Mouse (Mus musculus) liver, adult 2 months (tissue): ENCODE measurements around the gene Cltc. TPM values are rescaled to one million over a fixed set of nuclear protein-coding genes. Genes with fewer than 3 reads are reported as not detected.
"Not testable (repeated sequence)": the region's sequence is repeated elsewhere in the genome, so short reads cannot be mapped to it uniquely, and the experiment has no call there.

Experiments
- DNase-seq: peaks from one replicate; pipeline ENCODE4 v3.0.0-alpha.2; 2011; ENCODE audit warnings: low read depth, low spot score; ENCODE audit errors: extremely low read depth
- H3K27ac ChIP-seq: fragments of 200-500 bp; replicated peaks from 2 replicates; pipeline ENCODE4 v1.5.1; 2012; ENCODE audit warnings: low read depth, mild to moderate bottlenecking, control low read depth, inconsistent platforms, low read length; ENCODE audit not compliant: insufficient read depth
- H3K27me3 ChIP-seq: fragments of 200-500 bp; 2 replicates; pipeline ENCODE4 v1.6.1; 2012; ENCODE audit warnings: mild to moderate bottlenecking, moderate library complexity, low read length, inconsistent platforms; ENCODE audit not compliant: control insufficient read depth, insufficient read depth
- H3K36me3 ChIP-seq: fragments of 200-500 bp; 2 replicates; pipeline ENCODE4 v1.6.1; 2012; ENCODE audit warnings: low read length, inconsistent platforms; ENCODE audit not compliant: control insufficient read depth, insufficient read depth
- H3K4me1 ChIP-seq: fragments of 200-500 bp; 2 replicates; pipeline ENCODE4 v1.6.1; 2011; ENCODE audit warnings: low read length; ENCODE audit not compliant: control insufficient read depth, insufficient read depth
- H3K4me3 ChIP-seq: fragments of 200-500 bp; 2 replicates; pipeline ENCODE4 v1.5.1; 2011; ENCODE audit warnings: low read depth, mild to moderate bottlenecking, control low read depth, low read length, moderate library complexity; ENCODE audit not compliant: insufficient read depth
- H3K79me2 ChIP-seq: fragments of 200-500 bp; 2 replicates; pipeline ENCODE4 v1.6.1; 2012; ENCODE audit warnings: inconsistent platforms, mild to moderate bottlenecking, low read length, moderate library complexity; ENCODE audit not compliant: control insufficient read depth, insufficient read depth
- H3K9ac ChIP-seq: fragments of 200-500 bp; 2 replicates; pipeline ENCODE4 v1.6.1; 2012; ENCODE audit warnings: low read depth, mild to moderate bottlenecking, control low read depth, inconsistent platforms, low read length
- CTCF ChIP-seq: fragments of 200-500 bp; IDR thresholded peaks from 2 replicates; pipeline ENCODE4 v1.5.1; 2011; ENCODE audit warnings: low read depth, low read length, control low read depth
- POLR2A ChIP-seq: fragments of 200-500 bp; IDR thresholded peaks from 2 replicates; pipeline ENCODE4 v1.6.1; 2011; ENCODE audit warnings: low read length, control low read depth; ENCODE audit not compliant: insufficient read depth; ENCODE audit errors: extremely low read depth
- WGBS: fragments of 180-500 bp; shearing (Covaris S2); methylation state at CpG from one replicate; pipeline ENCODE4 v1.1.7; 2018; 5-methylcytosine and 5-hydroxymethylcytosine counted together
- polyA plus RNA-seq: library from polyadenylated mRNA; depleted of rRNA; stranded (reverse); fragments of >200 nt; gene quantifications from 2 replicates; pipeline ENCODE4 v1.2.3, GENCODE M21; 2012
- total RNA-seq: library from RNA; depleted of rRNA; stranded (reverse); fragments of >200 nt; gene quantifications from 2 replicates; pipeline ENCODE4 v1.2.3, GENCODE M21; 2014

Gene Cltc
- total and polyA plus RNA-seq, 2 experiments = 49.9 to 191 TPM

DNA sequence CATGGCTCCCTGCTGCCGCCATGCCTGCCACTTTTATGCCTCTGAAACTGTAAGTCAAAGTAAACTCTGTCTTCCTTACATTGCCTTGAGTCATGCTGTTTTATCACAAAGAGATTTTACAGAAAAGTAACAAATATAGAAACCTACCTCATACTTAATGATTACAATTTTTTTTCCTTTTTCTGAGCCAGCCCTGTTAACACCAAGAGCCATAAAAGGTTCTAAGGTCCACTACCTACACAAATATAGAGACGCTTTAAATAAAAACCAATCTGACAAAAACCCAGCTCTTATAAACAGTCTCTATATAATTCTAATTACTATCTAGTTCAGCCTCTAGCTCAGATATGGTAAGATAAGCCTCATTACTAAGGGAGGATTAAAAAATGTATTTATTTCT lies 7.1 kb upstream of the Cltc start:
- Histone ChIP-seq H3K27ac (no peak overlapping the region), H3K79me2 (no peaks in the 10 kb centered on the region), H3K36me3 (peaks cover 3% of the 10 kb centered on the region), H3K27me3 (no peaks in the 10 kb centered on the region), H3K9ac (no peak overlapping the region), H3K4me1 (no peaks in the 10 kb centered on the region), H3K4me3 (no peak overlapping the region)
- DNase-seq = no peak
- no peak for TF ChIP-seq CTCF
- TF ChIP-seq POLR2A = no peak
- 97% methylated on average over 2 of the region's 2 CpGs for WGBS

DNA sequence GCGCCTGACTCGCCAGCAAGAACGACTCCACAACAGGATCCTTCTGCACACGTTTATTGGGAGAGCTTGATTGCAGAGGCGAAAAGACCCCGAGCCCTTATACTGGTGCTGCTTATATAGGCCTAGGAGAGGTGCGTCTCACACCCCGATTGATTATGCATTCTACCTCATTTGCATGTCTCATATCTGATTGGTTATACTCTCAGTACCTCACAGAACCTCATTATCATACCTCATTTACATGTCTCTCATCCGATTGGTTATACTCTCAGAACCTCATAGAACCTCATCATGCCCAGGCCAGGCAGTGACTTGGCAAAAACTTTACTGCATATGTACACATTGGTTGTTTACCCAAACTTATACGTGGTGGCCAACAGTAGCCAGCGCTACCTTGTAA lies 5.8 kb upstream of the Cltc start:
- H3K27ac ChIP-seq, H3K4me3 ChIP-seq, H3K4me1 ChIP-seq, DNase-seq, H3K27me3 ChIP-seq, H3K79me2 ChIP-seq, H3K36me3 ChIP-seq, H3K9ac ChIP-seq: not testable (repeated sequence)
- 95% methylated on average over 11 of the region's 11 CpGs for WGBS

DNA sequence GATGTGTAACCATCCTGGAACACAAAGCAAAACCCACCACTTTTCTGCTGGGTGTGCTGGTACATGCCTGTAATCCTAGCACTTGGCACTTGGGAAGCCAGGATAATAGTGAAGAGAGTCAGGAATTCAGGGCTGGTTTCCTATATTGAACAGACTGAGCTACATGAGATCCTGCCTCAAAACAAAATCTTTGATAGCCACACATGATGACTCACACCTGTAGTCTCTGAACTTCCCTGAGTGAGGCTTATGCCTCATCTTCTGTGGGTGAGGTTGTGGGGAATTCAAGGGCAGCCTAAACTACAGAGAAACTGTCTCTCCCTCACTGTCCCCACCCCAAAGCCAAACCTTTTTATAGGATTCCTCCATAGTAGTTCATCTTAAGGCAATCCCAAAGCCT lies 3.0 kb upstream of the Cltc start:
- Histone ChIP-seq H3K79me2 (peaks cover 9% of the 10 kb centered on the region; the same call in 1 of the 2 replicates), H3K9ac (no peak overlapping the region), H3K27me3 (no peaks in the 10 kb centered on the region), H3K4me3 (no peak overlapping the region), H3K36me3 (no peaks in the 10 kb centered on the region), H3K27ac (no peak overlapping the region), H3K4me1 (no peaks in the 10 kb centered on the region; the same call in 1 of the 2 replicates)
- TF ChIP-seq CTCF (no peak), POLR2A (no peak)
- DNase-seq = no peak

DNA sequence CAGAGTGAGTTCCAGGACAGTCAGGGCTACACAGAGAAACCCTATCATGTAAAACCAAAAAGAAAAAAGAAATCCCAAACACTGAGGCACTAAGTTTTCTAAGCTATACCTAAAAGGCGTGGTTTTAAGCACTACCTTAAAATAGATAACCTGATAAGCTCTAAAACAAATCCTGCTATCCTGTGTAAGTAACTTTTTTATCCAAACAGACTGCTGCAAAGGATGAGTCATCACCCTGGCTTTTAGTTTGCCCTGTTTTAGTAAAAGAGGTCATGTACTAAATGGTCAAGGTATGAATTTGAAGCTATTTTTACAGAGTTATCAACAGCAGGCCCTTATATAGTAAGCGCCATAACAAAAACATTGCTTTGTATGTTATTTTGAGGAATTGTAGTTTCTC lies 2.5 kb upstream of the Cltc start:
- Histone ChIP-seq H3K9ac (no peak overlapping the region), H3K36me3 (no peaks in the 10 kb centered on the region), H3K27ac (no peak overlapping the region), H3K4me1 (no peaks in the 10 kb centered on the region; the same call in 1 of the 2 replicates), H3K27me3 (no peaks in the 10 kb centered on the region), H3K4me3 (no peak overlapping the region), H3K79me2 (peaks cover 9% of the 10 kb centered on the region; the same call in 1 of the 2 replicates)
- TF ChIP-seq POLR2A (no peak), CTCF (no peak)
- DNase-seq = no peak
- 90% methylated on average over 2 of the region's 2 CpGs for WGBS

DNA sequence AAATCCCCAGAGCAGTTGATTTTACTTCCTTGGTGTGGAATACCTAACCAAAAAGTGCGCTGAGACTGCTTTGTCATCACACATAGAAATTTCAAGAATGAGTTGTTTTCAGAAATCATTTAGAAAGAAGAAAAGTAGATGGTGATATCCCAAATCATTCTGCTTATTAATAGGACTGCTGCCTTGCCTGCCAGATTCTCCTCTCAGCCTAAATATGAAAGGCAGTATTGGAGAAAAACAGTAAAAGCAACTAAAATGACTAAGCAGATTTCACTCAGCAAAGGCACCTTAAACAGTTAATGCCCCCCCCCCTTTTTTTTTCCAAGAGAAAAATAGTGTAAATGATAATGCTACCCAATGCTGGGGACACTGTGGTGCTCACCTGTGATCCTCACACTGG lies 1.9 kb upstream of the Cltc start:
- Histone ChIP-seq H3K36me3 (no peaks in the 10 kb centered on the region), H3K27ac (no peak overlapping the region), H3K4me1 (peaks cover 3% of the 10 kb centered on the region; the same call in 1 of the 2 replicates), H3K9ac (no peak overlapping the region), H3K27me3 (no peaks in the 10 kb centered on the region), H3K79me2 (peaks cover 9% of the 10 kb centered on the region; the same call in 1 of the 2 replicates), H3K4me3 (no peak overlapping the region)
- no peak for DNase-seq
- WGBS = 98% methylated on average over 1 of the region's 1 CpGs
- TF ChIP-seq CTCF (no peak), POLR2A (no peak)

DNA sequence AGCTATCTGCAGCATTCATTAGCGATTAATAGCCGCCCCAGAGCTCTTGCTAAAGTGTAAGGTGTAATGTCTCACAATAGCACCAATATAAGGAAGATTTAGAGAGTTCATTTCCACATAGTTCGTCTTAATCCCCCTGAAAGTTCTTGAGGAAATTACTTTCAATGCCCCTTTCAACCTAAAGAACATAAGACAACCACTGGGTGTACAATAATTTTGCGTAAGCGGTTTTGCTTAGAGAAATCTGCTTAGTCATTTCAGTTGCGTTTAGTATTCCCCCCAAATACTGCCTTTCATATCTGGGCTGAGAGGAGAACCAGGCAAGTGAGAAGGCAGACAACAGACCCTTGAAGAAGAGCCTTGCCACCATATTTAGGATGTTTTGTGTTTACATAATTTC lies 1.2 kb upstream of the Cltc start:
- TF ChIP-seq CTCF (no peak), POLR2A (no peak)
- no peaks in the 10 kb centered on the region for H3K27me3 ChIP-seq
- 21% methylated on average over 6 of the region's 6 CpGs for WGBS
- peak; percentile 40 for DNase-seq
- peaks cover 7% of the 10 kb centered on the region for H3K4me1 ChIP-seq
- peak overlapping the region; percentile 91 for H3K27ac ChIP-seq
- peaks cover 13% of the 10 kb centered on the region; the same call in 1 of the 2 replicates for H3K79me2 ChIP-seq
- no peaks in the 10 kb centered on the region for H3K36me3 ChIP-seq
- peak overlapping the region; percentile 73 for H3K4me3 ChIP-seq
- H3K9ac ChIP-seq = peak overlapping the region; percentile 79
